Mouse (Mus musculus) G1E (cell line): ENCODE measurements around the gene Rpl38.

Experiments
- CTCF ChIP-seq: IDR thresholded peaks from 2 replicates; pipeline ENCODE4 v1.5.1; 2012; ENCODE audit warnings: low read depth, low read length, inconsistent platforms, mixed read lengths
- GATA1 ChIP-seq: IDR thresholded peaks from 2 replicates; pipeline ENCODE4 v1.6.1; 2012; ENCODE audit warnings: borderline replicate concordance, low read length, inconsistent platforms, mixed read lengths
- POLR2AphosphoS5 ChIP-seq: IDR thresholded peaks from 2 replicates; pipeline ENCODE4 v1.6.1; 2012; ENCODE audit warnings: low read depth, low read length, inconsistent platforms; ENCODE audit not compliant: insufficient replicate concordance
- TAL1 ChIP-seq: conservative IDR thresholded peaks from 2 replicates; pipeline ENCODE4 v1.6.1; 2012; ENCODE audit warnings: low read depth, low read length, inconsistent platforms, mixed read lengths

GRCm38 (mm10) chr11:114657737-114658136 is 10.6 kb upstream of the Rpl38 start:
- TF ChIP-seq CTCF (no peak), GATA1 (no peak), POLR2AphosphoS5 (no peak), TAL1 (no peak)
